Mouse (Mus musculus): Measurements from ENCODE around the gene Traf7.

DNA sequence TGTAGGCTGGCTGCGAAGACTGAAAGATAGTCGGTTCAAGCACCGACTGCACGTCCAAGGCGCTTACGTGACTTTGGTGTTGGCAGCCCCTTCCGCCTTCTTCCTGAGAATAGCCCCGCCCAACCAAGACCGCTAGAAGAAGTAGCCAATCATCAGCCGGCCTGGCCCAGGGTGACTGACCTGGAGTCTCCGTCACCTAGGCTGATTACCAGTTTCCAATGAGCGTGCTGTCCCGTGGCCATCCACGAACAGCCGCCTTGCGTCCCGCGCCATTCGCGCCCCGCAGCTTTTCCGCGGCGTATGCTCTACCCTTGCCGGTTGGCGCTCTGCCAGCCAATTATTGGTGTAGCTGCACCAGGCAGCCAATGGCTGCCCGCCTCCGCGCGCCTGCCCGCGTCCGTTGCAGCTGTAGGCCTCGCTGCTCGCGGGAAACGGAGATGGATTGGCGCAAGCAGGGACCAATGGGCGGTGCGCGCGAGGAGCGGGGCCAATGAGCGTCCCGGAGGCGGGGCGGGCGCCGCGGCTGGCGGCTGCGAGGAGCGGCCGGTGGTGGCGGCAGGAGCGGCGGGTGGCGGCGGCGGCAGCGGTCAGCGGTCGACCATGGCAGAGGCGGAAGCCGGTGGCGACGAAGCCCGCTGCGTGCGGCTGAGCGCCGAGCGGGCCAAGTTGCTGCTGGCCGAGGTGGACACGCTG lies 57.7 kb downstream of the Traf7 start, which contains the start of the genes E4f1 and Pgp:
- TF ChIP-seq TAL1 (IDR thresholded peaks at IDR 0.05; ENCODE audit: low read length) (no peak), GATA1 (IDR thresholded peaks at IDR 0.05; ENCODE audit: low read length) (no peak)

Data from erythroblast, embryonic 14.5 days (primary cell).